Mouse (Mus musculus) ovary, adult 18-20 months (tissue): Measurements from ENCODE around the gene 9330159F19Rik.

ENCODE experiments used
- DNase-seq: peaks from one replicate; pipeline ENCODE4 v3.0.0; 2022; ENCODE audit warnings: low spot score, mixed read lengths

9330159F19Rik gene

GRCm38 (mm10) chr10:29211453-29211852 lies at the start of gene 9330159F19Rik:
Gene 9330159F19Rik (plus strand): TSS chr10:29211606.
- DNase-seq: no peak

- DNase-seq: no peak
These were observed 49.7 kb upstream of the 9330159F19Rik start for GRCm38 (mm10) chr10:29161664-29162063.

GRCm38 (mm10) chr10:29173778-29174177 lies 37.6 kb upstream of the 9330159F19Rik start:
- DNase-seq: no peak

- no peak for DNase-seq
These were observed 35.8 kb upstream of the 9330159F19Rik start for GRCm38 (mm10) chr10:29175656-29176055.

GRCm38 (mm10) chr10:29176881-29177280 lies 34.5 kb upstream of the 9330159F19Rik start:
- no peak for DNase-seq

- DNase-seq: no peak
These were observed 33.4 kb upstream of the 9330159F19Rik start for GRCm38 (mm10) chr10:29178003-29178402.

GRCm38 (mm10) chr10:29180210-29180609 lies 31.2 kb upstream of the 9330159F19Rik start:
- DNase-seq: no peak

GRCm38 (mm10) chr10:29181046-29181445 lies 30.4 kb upstream of the 9330159F19Rik start:
- DNase-seq: no peak

GRCm38 (mm10) chr10:29193769-29194168 lies 17.6 kb upstream of the 9330159F19Rik start:
- no peak for DNase-seq

- DNase-seq: no peak
These were observed 14.6 kb upstream of the 9330159F19Rik start for GRCm38 (mm10) chr10:29196811-29197210.

GRCm38 (mm10) chr10:29198642-29199041 lies 12.8 kb upstream of the 9330159F19Rik start, which contains the start of gene Gm49353:
Gene Gm49353 (plus strand): TSS chr10:29198954.
- no peak for DNase-seq

GRCm38 (mm10) chr10:29199835-29200234 lies 11.6 kb upstream of the 9330159F19Rik start:
- DNase-seq: no peak

- DNase-seq: no peak
These were observed 10.8 kb upstream of the 9330159F19Rik start for GRCm38 (mm10) chr10:29200609-29201008.

- no peak for DNase-seq
These were observed 4.7 kb upstream of the 9330159F19Rik start for GRCm38 (mm10) chr10:29206730-29207129.

GRCm38 (mm10) chr10:29208735-29209134 lies 2.7 kb upstream of the 9330159F19Rik start:
- no peak for DNase-seq

GRCm38 (mm10) chr10:29213534-29214100 lies 2.2 kb downstream of the 9330159F19Rik start:
- DNase-seq: peak; percentile 4

GRCm38 (mm10) chr10:29216957-29217356 lies 5.6 kb downstream of the 9330159F19Rik start:
- no peak for DNase-seq

- no peak for DNase-seq
These were observed 6.0 kb downstream of the 9330159F19Rik start for GRCm38 (mm10) chr10:29217451-29217850.

GRCm38 (mm10) chr10:29225329-29225728 lies 13.9 kb downstream of the 9330159F19Rik start:
- DNase-seq: no peak

GRCm38 (mm10) chr10:29231208-29231607 lies 19.8 kb downstream of the 9330159F19Rik start:
- no peak for DNase-seq
